Mouse (Mus musculus) kidney, postnatal 0 days (tissue): ENCODE measurements around the gene Zbtb3. TPM values are rescaled to one million over a fixed set of nuclear protein-coding genes. Genes with fewer than 3 reads are reported as not detected.

Experiments
- ATAC-seq: fragments of 200-750 bp; cut with Nextera tagmentation; replicated peaks from 2 replicates; pipeline ENCODE4 v1.8.0; 2017; ENCODE audit warnings: low read depth, moderate number of reproducible peaks, moderate TSS enrichment, moderate library complexity; ENCODE audit not compliant: low FRiP score
- DNase-seq: peaks from one replicate; pipeline ENCODE4 v3.0.0-alpha.2; 2016; ENCODE audit warnings: low spot score
- H3K27ac ChIP-seq: fragments of 300-500 bp; sonication (generic); 2 replicates; pipeline ENCODE4 v1.5.1; 2014; ENCODE audit warnings: mild to moderate bottlenecking
- H3K27me3 ChIP-seq: fragments of 300-500 bp; sonication (generic); 2 replicates; pipeline ENCODE4 v1.6.1; 2014; ENCODE audit warnings: low read length, mixed read lengths; ENCODE audit not compliant: insufficient read depth
- H3K36me3 ChIP-seq: fragments of 300-500 bp; sonication (generic); 2 replicates; pipeline ENCODE4 v1.6.1; 2014; ENCODE audit warnings: low read length, mixed read lengths; ENCODE audit not compliant: insufficient read depth
- H3K4me1 ChIP-seq: fragments of 300-500 bp; sonication (generic); replicated peaks from 2 replicates; pipeline ENCODE4 v1.6.1; 2014; ENCODE audit warnings: antibody characterized with exemption, low read length, mixed read lengths; ENCODE audit not compliant: insufficient read depth
- H3K4me2 ChIP-seq: fragments of 300-500 bp; sonication (generic); 2 replicates; pipeline ENCODE4 v1.6.1; 2014; ENCODE audit warnings: mild to moderate bottlenecking, low read length, moderate library complexity, mixed read lengths
- H3K4me3 ChIP-seq: fragments of 300-500 bp; sonication (generic); replicated peaks from 2 replicates; pipeline ENCODE4 v1.5.1; 2014; ENCODE audit warnings: low read depth, low read length
- H3K9ac ChIP-seq: fragments of 300-500 bp; sonication (generic); 2 replicates; pipeline ENCODE4 v1.6.1; 2014; ENCODE audit warnings: low read depth, low read length
- H3K9me3 ChIP-seq: fragments of 300-500 bp; sonication (generic); replicated peaks from 2 replicates; pipeline ENCODE4 v1.6.1; 2016; ENCODE audit warnings: low read length, inconsistent platforms, mixed read lengths
- CTCF ChIP-seq: IDR thresholded peaks from 2 replicates; pipeline ENCODE4 v1.5.1; 2016; ENCODE audit warnings: antibody characterized with exemption, low read depth, mild to moderate bottlenecking, moderate library complexity
- WGBS: fragments of 180-500 bp; shearing (Covaris S2); extraction: QIAGEN DNeasy Blood & Tissue Kit; methylation state at CpG from one replicate; pipeline ENCODE4 v1.1.7; 2014; 5-methylcytosine and 5-hydroxymethylcytosine counted together
- polyA plus RNA-seq: library from polyadenylated mRNA; unstranded; fragments of >200 nt; fragmentation: Nextera tagmentation; extraction: Ambion mirVana; gene quantifications from 2 replicates; pipeline ENCODE4 v1.2.1, GENCODE M21; 2015

The Zbtb3 gene
- polyA plus RNA-seq, 1 experiment from 2014 or later, result 3.6 TPM

DNA sequence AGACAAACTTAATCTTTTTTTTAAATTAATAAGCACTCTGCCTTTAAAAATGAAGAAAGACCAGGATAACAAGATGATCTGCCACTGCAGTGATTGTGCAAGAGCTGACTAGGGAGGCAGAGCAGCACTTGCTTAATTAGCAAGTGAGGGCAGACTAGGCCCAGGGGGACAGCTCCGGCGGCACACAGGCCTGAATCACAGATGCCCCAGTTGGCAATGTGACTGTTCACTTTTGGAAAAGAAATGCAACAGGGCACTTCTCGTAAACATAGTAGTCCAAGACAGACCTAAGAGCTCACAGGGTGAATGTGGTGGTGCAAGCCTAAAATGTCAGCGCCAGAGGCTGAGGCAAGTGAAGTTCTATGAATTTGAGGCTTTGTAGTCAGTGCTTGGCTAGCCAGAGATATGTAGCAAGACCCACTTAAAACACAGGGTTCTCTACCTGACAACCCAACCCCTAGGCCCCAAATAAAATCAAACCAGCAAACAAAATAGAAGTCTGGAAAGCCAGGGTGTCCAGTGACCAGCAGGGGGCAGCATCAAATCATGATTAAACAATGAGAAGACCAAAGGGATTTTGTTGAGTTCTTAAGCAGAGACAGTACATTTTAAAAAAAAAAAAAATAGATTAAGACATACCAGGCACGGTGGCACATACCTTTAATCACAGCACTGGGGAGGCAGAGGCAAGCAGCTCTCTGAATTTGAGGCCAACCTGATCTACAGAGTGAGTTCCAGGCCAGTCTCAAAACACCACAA is 42.2 kb downstream of the Zbtb3 start:
- Histone ChIP-seq H3K27ac (no peak overlapping the region), H3K4me2 (no peak overlapping the region), H3K27me3 (no peaks in the 10 kb centered on the region), H3K36me3 (0 out of 2 replicates have a peak, but pooled peaks cover 20% of the 10 kb centered on the region), H3K4me3 (no peak overlapping the region), H3K4me1 (peaks cover 11% of the 10 kb centered on the region), H3K9ac (no peak overlapping the region), H3K9me3 (no peaks in the 10 kb centered on the region)
- peak; percentile 85 for TF ChIP-seq CTCF
- 60% methylated on average over 5 of the region's 5 CpGs for WGBS
- peak; percentile 90 for DNase-seq
- ATAC-seq, result no peak

DNA sequence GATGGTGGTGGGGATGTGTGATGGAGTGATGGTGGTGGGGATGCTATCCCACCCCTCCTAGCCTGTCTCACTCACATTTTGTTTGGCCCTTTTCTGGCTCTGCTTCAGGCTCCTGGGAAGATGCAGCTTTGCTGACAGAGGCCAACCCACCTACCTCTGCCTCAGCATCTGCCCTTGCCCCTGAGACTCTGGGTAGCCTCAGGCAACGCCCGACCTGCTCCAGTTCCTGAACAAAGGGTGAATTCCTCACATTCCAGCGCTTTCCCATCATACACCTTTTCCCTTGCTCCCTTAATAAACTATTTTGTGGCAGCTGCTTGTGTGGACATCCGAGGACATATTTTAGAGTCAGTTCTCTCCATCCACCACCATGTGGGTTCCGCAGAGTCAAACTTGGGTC is 46.0 kb downstream of the Zbtb3 start:
- 67% methylated on average over 5 of the region's 5 CpGs for WGBS
- H3K4me2 ChIP-seq, result no peak overlapping the region
- no peak for TF ChIP-seq CTCF
- no peaks in the 10 kb centered on the region for H3K27me3 ChIP-seq
- H3K4me3 ChIP-seq, result no peak overlapping the region
- H3K4me1 ChIP-seq, result no peaks in the 10 kb centered on the region
- H3K36me3 ChIP-seq, result 0 out of 2 replicates have a peak, but pooled peaks cover 18% of the 10 kb centered on the region
- H3K27ac ChIP-seq, result no peak overlapping the region
- no peak overlapping the region for H3K9ac ChIP-seq
- no peaks in the 10 kb centered on the region for H3K9me3 ChIP-seq
- ATAC-seq (no peak), DNase-seq (no peak)

DNA sequence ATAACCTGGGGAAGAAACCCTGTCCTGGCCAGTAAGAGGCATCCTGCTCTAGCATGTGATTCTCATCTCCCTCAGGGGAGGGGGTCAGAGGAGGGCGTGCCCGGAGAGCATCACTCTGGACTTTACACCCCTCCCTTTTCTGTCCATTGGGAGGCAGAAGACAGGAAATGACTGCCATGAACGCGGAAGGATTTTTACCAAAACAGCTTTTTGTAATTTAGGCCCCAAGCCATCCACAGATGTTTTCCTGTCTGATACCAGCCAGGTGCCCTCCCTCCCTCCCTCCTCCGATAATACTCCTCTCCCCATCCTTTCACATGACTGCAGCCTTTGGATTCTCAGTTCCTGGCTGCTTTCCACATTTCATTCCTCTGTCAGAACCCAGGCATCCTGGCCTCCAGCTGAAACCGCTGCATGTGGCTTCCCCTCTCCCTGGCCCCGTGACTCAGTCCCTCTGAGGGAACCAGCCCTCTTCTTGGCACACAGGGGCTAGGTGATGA is 48.1 kb downstream of the Zbtb3 start, which contains the start of gene Lrrn4cl:
TSS of gene Lrrn4cl (plus strand) at position 367 of the 500 bp plus-strand sequence.
- H3K4me2 ChIP-seq, result no peak within 1 kb of the TSS
- ATAC-seq, result peak; percentile 87
- 28% methylated on average over 7 of the region's 7 CpGs for WGBS
- H3K9ac ChIP-seq, result no peak within 1 kb of the TSS
- no peaks in the 10 kb centered on the region for H3K4me1 ChIP-seq
- H3K36me3 ChIP-seq, result 0 out of 2 replicates have a peak, but pooled peaks cover 14% of the 10 kb centered on the region
- DNase-seq, result peak; percentile 84
- TF ChIP-seq CTCF, result no peak
- no peaks in the 10 kb centered on the region for H3K9me3 ChIP-seq
- no peaks in the 10 kb centered on the region for H3K27me3 ChIP-seq
- peak within 1 kb of the TSS; percentile 8 for H3K27ac ChIP-seq
- H3K4me3 ChIP-seq, result no peak within 1 kb of the TSS

DNA sequence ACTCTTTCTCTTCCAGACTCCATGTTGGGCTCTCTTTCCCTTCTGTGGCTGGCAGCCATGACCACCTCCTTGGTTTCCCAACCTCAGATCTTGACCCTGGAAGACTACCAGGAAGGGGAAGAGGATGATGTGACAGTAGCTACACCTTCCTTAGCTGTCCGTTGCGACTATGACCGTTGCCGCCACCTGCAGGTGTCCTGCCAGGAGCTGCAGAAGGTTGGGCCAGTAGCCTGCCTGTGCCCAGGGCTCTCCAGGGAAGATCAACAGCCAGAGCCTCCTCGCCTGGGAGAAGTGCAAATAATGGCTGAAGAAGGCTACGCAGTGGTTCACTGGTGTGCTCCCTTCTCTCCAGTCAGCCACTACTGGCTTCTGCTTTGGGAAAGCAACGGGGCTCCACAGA is 49.3 kb downstream of the Zbtb3 start:
- Histone ChIP-seq H3K4me2 (no peak overlapping the region), H3K4me3 (no peak overlapping the region), H3K9me3 (no peaks in the 10 kb centered on the region), H3K4me1 (no peaks in the 10 kb centered on the region), H3K36me3 (0 out of 2 replicates have a peak, but pooled peaks cover 9% of the 10 kb centered on the region), H3K27me3 (no peaks in the 10 kb centered on the region), H3K27ac (no peak overlapping the region), H3K9ac (no peak overlapping the region)
- DNase-seq (no peak), ATAC-seq (no peak)
- 61% methylated on average over 7 of the region's 7 CpGs for WGBS
- peak; percentile 4; the same call in 1 of the 2 replicates for TF ChIP-seq CTCF

DNA sequence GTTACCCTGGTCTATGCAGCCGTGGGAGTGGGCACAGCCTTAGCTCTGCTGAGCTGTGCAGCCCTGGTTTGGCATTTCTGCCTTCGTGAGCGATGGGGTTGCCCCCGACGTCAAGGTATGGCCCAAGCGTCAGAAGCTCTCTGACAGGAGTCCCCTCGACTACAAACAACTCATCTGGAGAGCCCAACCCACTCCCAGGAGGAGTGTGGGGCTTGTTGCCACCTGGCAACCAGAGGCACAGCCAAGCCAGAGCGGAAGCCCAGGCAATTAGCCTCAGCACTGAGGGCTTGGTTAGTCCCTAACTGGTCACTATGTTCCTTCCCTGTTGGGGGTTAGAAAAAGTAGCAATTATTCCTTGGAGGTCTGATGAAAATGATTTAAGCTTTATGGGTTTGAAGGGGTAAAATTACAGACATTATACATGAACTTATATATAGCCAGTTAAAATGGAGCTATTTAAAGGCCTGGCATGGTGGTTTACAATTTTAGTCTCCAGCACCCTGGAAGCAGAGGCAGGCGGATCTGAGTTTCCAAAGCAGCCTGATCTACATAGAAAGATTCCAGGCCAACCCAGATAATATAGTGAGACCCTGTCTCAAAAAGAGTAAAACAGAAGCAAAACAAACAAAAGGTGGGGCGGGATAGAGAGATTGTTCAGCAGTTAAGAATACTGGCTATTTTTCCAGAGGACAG is 50.0 kb downstream of the Zbtb3 start:
- WGBS, result 51% methylated on average over 10 of the region's 10 CpGs

DNA sequence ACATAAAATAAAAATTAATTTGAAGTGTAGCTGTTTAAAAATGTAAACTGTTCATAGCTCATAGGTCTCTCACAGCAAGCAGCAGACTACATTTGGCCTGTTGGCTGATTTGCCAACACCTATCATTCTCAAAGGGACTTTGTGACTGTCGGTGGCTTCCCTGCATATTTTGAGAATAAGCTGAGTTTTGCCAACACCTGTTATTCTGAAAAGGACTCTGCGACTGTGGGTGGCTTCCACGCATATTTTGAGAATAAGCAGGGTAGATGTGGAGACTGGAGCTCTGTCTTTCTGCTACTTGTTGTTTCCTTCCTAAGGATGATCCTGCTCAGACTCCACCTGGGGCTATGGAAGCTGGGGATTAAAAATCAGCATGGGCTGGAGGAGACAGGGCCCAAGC is 50.8 kb downstream of the Zbtb3 start:
- Histone ChIP-seq H3K9ac (no peak overlapping the region), H3K36me3 (no peaks in the 10 kb centered on the region), H3K27ac (no peak overlapping the region), H3K9me3 (no peaks in the 10 kb centered on the region), H3K4me3 (no peak overlapping the region), H3K27me3 (no peaks in the 10 kb centered on the region), H3K4me2 (no peak overlapping the region), H3K4me1 (no peaks in the 10 kb centered on the region)
- 83% methylated on average over 3 of the region's 3 CpGs for WGBS
- ATAC-seq (no peak), DNase-seq (no peak)
- TF ChIP-seq CTCF, result no peak

More for the DNA sequence above, 50.0 kb downstream of the Zbtb3 start:
- DNase-seq, result no peak
- Histone ChIP-seq H3K4me1 (no peaks in the 10 kb centered on the region), H3K9ac (no peak overlapping the region), H3K27me3 (no peaks in the 10 kb centered on the region), H3K27ac (no peak overlapping the region), H3K4me2 (no peak overlapping the region), H3K4me3 (no peak overlapping the region), H3K9me3 (no peaks in the 10 kb centered on the region), H3K36me3 (0 out of 2 replicates have a peak, but pooled peaks cover 4% of the 10 kb centered on the region)
- ATAC-seq, result no peak
- no peak for TF ChIP-seq CTCF

Other genes starting within 250 kb of the Zbtb3 start
- 19.2 and 25.5 TPM in 2 replicates for gene Slc22a8, start 211.3 kb upstream of the Zbtb3 start, polyA plus RNA-seq
- gene Slc22a6, start 184.5 kb upstream of the Zbtb3 start, polyA plus RNA-seq, result 73.8 and 93.1 TPM in 2 replicates
- gene Chrm1, start 138.8 kb upstream of the Zbtb3 start, polyA plus RNA-seq, result 0.17 and 0.18 TPM in 2 replicates
- 151 and 158 TPM in 2 replicates for gene Slc3a2, start 79.2 kb upstream of the Zbtb3 start, polyA plus RNA-seq
- 71.3 and 77.7 TPM in 2 replicates for gene Wdr74, start 66.7 kb upstream of the Zbtb3 start, polyA plus RNA-seq
- gene 1700092M07Rik, start 61.8 kb upstream of the Zbtb3 start, polyA plus RNA-seq, result 0.75 and 1.1 TPM in 2 replicates
- gene Stx5a, start 61.1 kb upstream of the Zbtb3 start, polyA plus RNA-seq, result 105 and 115 TPM in 2 replicates
- gene Nxf1, start 45.5 kb upstream of the Zbtb3 start, polyA plus RNA-seq, result 114 and 123 TPM in 2 replicates
- gene Tmem223, start 31.6 kb upstream of the Zbtb3 start, polyA plus RNA-seq, result 248 and 286 TPM in 2 replicates
- gene Tmem179b, start 28.1 kb upstream of the Zbtb3 start, polyA plus RNA-seq, result 103 and 113 TPM in 2 replicates
- gene Taf6l, start 16.1 kb upstream of the Zbtb3 start, polyA plus RNA-seq, result 28.4 and 28.6 TPM in 2 replicates
- 185 and 187 TPM in 2 replicates for gene Polr2g, start 4.0 kb upstream of the Zbtb3 start, polyA plus RNA-seq
- 32.2 and 35.9 TPM in 2 replicates for gene Ttc9c, start 16.8 kb downstream of the Zbtb3 start, polyA plus RNA-seq
- gene Hnrnpul2, start 17.5 kb downstream of the Zbtb3 start, polyA plus RNA-seq, result 5.5 and 6.3 TPM in 2 replicates
- not detected in 2 replicates for gene AC129217.1, start 27.2 kb downstream of the Zbtb3 start, polyA plus RNA-seq
- 57.0 and 60.1 TPM in 2 replicates for gene Bscl2, start 34.9 kb downstream of the Zbtb3 start, polyA plus RNA-seq
- 1.5 and 1.6 TPM in 2 replicates for gene Gng3, start 36.6 kb downstream of the Zbtb3 start, polyA plus RNA-seq
- gene Lrrn4cl, start 48.2 kb downstream of the Zbtb3 start, polyA plus RNA-seq, result 0.85 and 1.1 TPM in 2 replicates
- gene Ubxn1, start 68.9 kb downstream of the Zbtb3 start, polyA plus RNA-seq, result 195 and 206 TPM in 2 replicates
- 94.5 and 97.4 TPM in 2 replicates for gene Uqcc3, start 78.4 kb downstream of the Zbtb3 start, polyA plus RNA-seq
- 69.8 and 70.8 TPM in 2 replicates for gene Lbhd1, start 81.2 kb downstream of the Zbtb3 start, polyA plus RNA-seq
- gene Gm49403, start 81.4 kb downstream of the Zbtb3 start, polyA plus RNA-seq, result not detected in 2 replicates
- 69.0 and 76.7 TPM in 2 replicates for gene 1810009A15Rik, start 86.3 kb downstream of the Zbtb3 start, polyA plus RNA-seq
- gene Gm49416, start 86.4 kb downstream of the Zbtb3 start, polyA plus RNA-seq, result not detected in 2 replicates
- 27.4 and 29.8 TPM in 2 replicates for gene Ints5, start 90.5 kb downstream of the Zbtb3 start, polyA plus RNA-seq
- gene Ganab, start 95.5 kb downstream of the Zbtb3 start, polyA plus RNA-seq, result 74.6 and 80.9 TPM in 2 replicates
- gene B3gat3, start 117.8 kb downstream of the Zbtb3 start, polyA plus RNA-seq, result 44.0 and 45.1 TPM in 2 replicates
- gene Rom1, start 126.8 kb downstream of the Zbtb3 start, polyA plus RNA-seq, result 5.7 and 6.0 TPM in 2 replicates
- 25.5 and 26.2 TPM in 2 replicates for gene Eml3, start 127.0 kb downstream of the Zbtb3 start, polyA plus RNA-seq
- 103 and 116 TPM in 2 replicates for gene Mta2, start 139.3 kb downstream of the Zbtb3 start, polyA plus RNA-seq
- 19.9 and 22.3 TPM in 2 replicates for gene Tut1, start 151.3 kb downstream of the Zbtb3 start, polyA plus RNA-seq
- gene Eef1g, start 164.5 kb downstream of the Zbtb3 start, polyA plus RNA-seq, result 328 and 354 TPM in 2 replicates
- 22.5 and 27.5 TPM in 2 replicates for gene Ahnak, start 186.7 kb downstream of the Zbtb3 start, polyA plus RNA-seq